Mouse (Mus musculus): ENCODE data around the gene Cfap221. TPM values are rescaled to one million over a fixed set of nuclear protein-coding genes. Genes with fewer than 3 reads are reported as not detected.

The Cfap221 gene
- 0.37 TPM in 1 of 2 replicates, not detected in the other for polyA plus RNA-seq (2014; fragmentation: Nextera tagmentation; extraction: Ambion mirVana)

DNA sequence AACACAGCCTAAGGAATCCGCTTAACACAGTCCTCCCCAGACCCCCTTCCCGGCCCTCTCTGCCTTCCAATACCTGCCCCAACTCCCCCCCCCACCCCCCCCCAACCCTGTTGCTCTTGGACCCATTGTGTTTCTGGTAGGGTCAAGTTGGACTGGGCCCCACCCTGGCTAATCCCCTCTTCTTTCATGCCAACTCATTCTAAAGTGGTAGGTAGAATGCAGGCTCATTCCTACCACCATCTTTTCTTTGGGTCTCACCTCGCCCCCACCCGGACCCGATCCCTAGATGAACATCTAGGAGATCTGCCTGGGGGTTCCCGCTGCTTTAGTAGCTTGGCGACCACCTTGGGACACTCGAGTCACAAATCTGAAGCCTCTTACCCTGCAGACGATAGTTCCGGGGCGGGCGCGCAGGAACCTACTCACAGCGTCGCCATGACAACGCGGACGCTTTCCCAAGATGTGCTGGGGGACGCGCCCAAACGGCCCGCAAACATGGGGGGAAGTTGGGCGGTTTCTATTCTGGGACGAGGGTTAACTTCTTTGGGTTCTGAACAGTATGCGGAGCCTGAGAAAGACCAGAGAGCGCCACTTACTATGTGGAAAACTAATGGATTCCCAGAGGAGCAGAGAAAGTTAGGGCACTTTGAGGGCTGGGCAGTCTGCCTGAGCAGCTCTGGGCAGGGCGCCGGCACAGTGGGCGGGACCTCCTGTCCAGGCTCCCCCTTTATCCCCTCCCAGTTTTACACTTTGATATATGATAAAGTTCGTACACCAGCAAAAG, at the start of gene Cfap221:
Gene Cfap221 (minus strand): TSS at position 437 of the 784 bp plus-strand sequence.
- Histone ChIP-seq H3K27ac (replicated peaks; ENCODE audit: low read depth, low read length) (no peak within 1 kb of the TSS), H3K4me1 (ENCODE audit: control insufficient read depth, insufficient read depth, low read length) (0 out of 2 replicates have a peak, but pooled peaks cover 7% of the 10 kb centered on the region), H3K9me3 (ENCODE audit: control insufficient read depth, low read length) (no peaks in the 10 kb centered on the region), H3K9ac (replicated peaks; ENCODE audit: low read length) (no peak within 1 kb of the TSS), H3K27me3 (ENCODE audit: control insufficient read depth, insufficient read depth, low read length) (no peaks in the 10 kb centered on the region), H3K4me3 (replicated peaks; ENCODE audit: low read depth, low read length) (peak within 1 kb of the TSS; percentile 27), H3K36me3 (ENCODE audit: control insufficient read depth, insufficient read depth, low read length) (no peaks in the 10 kb centered on the region), H3K4me2 (ENCODE audit: low read length) (peak within 1 kb of the TSS; percentile 51)
- ATAC-seq (ENCODE audit: low FRiP score, low TSS enrichment), result peak; percentile 66; the same call in 1 of the 2 replicates
- WGBS, result 5% methylated on average over 30 of the region's 30 CpGs
- DNase-seq, result peak; percentile 86

DNA sequence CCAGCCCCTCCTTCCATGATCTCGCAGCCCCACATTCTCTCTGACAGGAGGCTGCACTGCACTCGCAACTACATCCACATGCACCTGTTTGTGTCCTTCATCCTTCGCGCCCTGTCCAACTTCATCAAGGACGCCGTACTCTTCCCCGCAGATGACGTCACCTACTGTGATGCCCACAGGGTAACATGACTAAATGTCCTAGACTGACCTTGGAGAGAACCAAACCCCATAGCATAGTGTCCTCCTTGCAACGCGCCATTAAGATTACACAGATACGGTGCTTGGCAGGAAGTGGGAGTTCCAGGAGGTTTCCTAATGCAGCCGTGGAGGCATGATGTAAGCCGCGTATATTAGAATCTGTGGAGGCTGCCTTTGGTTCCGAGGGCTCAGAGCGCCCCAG, 47.5 kb upstream of the Cfap221 start:
- no peak overlapping the region for H3K4me2 ChIP-seq (ENCODE audit: low read length)
- H3K4me1 ChIP-seq (ENCODE audit: control insufficient read depth, insufficient read depth, low read length), result no peaks in the 10 kb centered on the region
- H3K9me3 ChIP-seq (ENCODE audit: control insufficient read depth, low read length), result no peaks in the 10 kb centered on the region
- no peak for DNase-seq
- no peaks in the 10 kb centered on the region for H3K27me3 ChIP-seq (ENCODE audit: control insufficient read depth, insufficient read depth, low read length)
- WGBS, result 92% methylated on average over 16 of the region's 16 CpGs
- ATAC-seq (ENCODE audit: low FRiP score, low TSS enrichment), result no peak
- no peak overlapping the region for H3K27ac ChIP-seq (replicated peaks; ENCODE audit: low read depth, low read length)
- H3K4me3 ChIP-seq (replicated peaks; ENCODE audit: low read depth, low read length), result no peak overlapping the region
- no peak overlapping the region for H3K9ac ChIP-seq (replicated peaks; ENCODE audit: low read length)
- no peaks in the 10 kb centered on the region for H3K36me3 ChIP-seq (ENCODE audit: control insufficient read depth, insufficient read depth, low read length)

DNA sequence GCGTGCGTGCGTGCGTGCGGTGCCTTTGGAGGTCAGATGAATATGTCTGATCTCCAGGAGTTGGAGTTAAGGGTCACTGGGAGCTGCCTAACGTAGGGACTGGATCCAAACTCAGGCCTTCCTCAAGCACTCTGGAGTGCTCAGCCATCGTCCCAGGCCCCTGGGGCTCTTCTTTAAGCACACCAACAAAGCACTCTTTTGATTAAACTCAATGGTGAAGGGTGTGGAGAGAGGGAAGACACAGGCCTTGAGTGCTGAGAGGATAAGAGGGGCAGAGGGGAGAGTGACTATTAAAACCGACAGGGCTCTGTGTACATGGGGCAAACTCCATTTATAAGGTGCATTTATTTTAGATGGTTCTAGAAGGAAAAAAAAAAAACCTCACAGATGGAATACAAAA, 45.4 kb upstream of the Cfap221 start:
- DNase-seq (no peak), ATAC-seq (ENCODE audit: low FRiP score, low TSS enrichment) (no peak)
- Histone ChIP-seq H3K4me3 (replicated peaks; ENCODE audit: low read depth, low read length) (no peak overlapping the region), H3K9me3 (ENCODE audit: control insufficient read depth, low read length) (no peaks in the 10 kb centered on the region), H3K4me1 (ENCODE audit: control insufficient read depth, insufficient read depth, low read length) (no peaks in the 10 kb centered on the region), H3K27me3 (ENCODE audit: control insufficient read depth, insufficient read depth, low read length) (no peaks in the 10 kb centered on the region), H3K4me2 (ENCODE audit: low read length) (no peak overlapping the region), H3K27ac (replicated peaks; ENCODE audit: low read depth, low read length) (no peak overlapping the region), H3K9ac (replicated peaks; ENCODE audit: low read length) (no peak overlapping the region), H3K36me3 (ENCODE audit: control insufficient read depth, insufficient read depth, low read length) (no peaks in the 10 kb centered on the region)
- WGBS, result 68% methylated on average over 8 of the region's 8 CpGs

DNA sequence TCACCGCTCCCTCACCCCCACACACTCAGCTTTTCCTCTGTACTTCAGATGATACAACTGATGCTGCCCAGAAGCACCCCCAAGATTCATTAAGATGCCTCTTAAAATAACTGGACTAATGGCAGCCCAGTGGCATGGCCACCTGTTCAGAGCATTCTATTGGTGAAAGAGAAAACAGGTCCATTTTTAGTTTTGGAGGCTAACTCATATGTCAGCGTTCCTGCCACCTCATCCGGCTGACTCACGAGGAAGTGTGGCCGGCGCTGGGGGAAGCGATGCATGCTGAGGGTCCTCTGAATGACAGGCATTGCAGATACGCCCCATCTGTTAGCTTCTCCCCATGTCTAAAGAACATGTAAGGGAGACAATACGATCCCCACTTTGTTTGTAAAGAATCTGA, 41.6 kb upstream of the Cfap221 start:
- 75% methylated on average over 9 of the region's 9 CpGs for WGBS
- Histone ChIP-seq H3K9ac (replicated peaks; ENCODE audit: low read length) (no peak overlapping the region), H3K9me3 (ENCODE audit: control insufficient read depth, low read length) (no peaks in the 10 kb centered on the region), H3K27me3 (ENCODE audit: control insufficient read depth, insufficient read depth, low read length) (no peaks in the 10 kb centered on the region), H3K36me3 (ENCODE audit: control insufficient read depth, insufficient read depth, low read length) (no peaks in the 10 kb centered on the region), H3K27ac (replicated peaks; ENCODE audit: low read depth, low read length) (no peak overlapping the region), H3K4me2 (ENCODE audit: low read length) (no peak overlapping the region), H3K4me3 (replicated peaks; ENCODE audit: low read depth, low read length) (no peak overlapping the region), H3K4me1 (ENCODE audit: control insufficient read depth, insufficient read depth, low read length) (no peaks in the 10 kb centered on the region)
- DNase-seq (no peak), ATAC-seq (ENCODE audit: low FRiP score, low TSS enrichment) (no peak)

DNA sequence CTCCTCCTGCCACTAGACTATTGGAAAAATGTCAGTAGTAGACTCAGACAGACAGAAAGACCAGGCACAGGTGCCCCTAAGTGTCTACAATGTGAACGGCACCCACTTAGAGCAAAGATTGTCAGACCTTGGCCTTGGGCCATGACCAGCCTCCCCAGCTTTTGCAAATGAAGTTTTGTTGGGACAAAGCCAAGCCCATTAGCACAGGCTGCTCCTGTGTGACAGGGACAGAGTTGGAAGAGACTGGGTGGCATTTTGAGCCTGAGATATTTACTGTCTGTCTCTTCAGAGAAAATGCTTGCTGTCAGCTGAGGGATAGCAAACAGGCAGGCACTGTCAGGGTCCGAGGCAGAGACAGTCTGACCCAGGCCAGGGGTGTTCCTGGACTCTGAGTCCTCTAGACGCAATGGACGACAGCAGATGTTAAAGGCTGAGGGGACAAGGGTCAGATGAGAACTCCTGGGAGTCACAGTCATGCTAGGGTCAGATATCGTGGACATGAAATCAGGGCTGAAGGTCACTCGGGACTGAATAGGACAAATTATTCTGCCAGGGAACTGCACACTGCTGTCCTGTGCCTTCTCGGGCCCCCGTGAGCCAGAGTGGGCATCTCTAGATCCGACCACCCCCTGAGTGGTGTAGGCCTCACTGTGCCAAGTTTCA, 40.1 kb upstream of the Cfap221 start:
- Histone ChIP-seq H3K27ac (replicated peaks; ENCODE audit: low read depth, low read length) (no peak overlapping the region), H3K9ac (replicated peaks; ENCODE audit: low read length) (no peak overlapping the region), H3K27me3 (ENCODE audit: control insufficient read depth, insufficient read depth, low read length) (no peaks in the 10 kb centered on the region; the same call in 1 of the 2 replicates), H3K4me1 (ENCODE audit: control insufficient read depth, insufficient read depth, low read length) (no peaks in the 10 kb centered on the region), H3K9me3 (ENCODE audit: control insufficient read depth, low read length) (no peaks in the 10 kb centered on the region), H3K4me3 (replicated peaks; ENCODE audit: low read depth, low read length) (no peak overlapping the region), H3K4me2 (ENCODE audit: low read length) (no peak overlapping the region), H3K36me3 (ENCODE audit: control insufficient read depth, insufficient read depth, low read length) (no peaks in the 10 kb centered on the region)
- DNase-seq (peak; percentile 57), ATAC-seq (ENCODE audit: low FRiP score, low TSS enrichment) (no peak)
- 74% methylated on average over 9 of the region's 9 CpGs for WGBS

DNA sequence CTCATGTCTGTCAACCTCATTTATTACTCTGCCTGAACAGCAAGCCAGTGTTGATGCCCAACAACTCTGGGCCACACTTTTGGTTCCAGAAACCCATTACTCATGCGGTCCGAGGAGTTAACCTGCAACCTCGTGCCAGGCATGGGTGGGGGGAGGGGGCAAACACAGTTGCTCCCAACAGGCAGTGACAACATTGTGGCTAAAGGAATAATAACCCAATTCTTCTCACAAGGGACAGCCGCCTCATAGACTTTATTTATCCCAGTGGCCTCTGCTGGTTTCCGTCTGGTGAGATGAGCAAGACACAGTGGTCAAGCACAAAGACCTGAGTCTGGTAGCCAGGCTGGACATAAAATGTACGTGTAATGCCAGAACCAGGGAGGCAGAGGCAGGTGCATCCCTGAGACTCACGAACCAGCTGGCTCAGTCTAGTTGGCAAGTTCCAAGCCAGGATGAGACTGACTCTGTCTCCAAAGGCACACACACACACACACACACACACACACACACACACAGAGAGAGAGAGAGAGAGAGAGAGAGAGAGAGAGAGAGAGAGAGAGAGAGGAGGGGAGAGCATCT, 38.5 kb upstream of the Cfap221 start:
- 82% methylated on average over 7 of the region's 7 CpGs for WGBS
- Histone ChIP-seq H3K9me3 (ENCODE audit: control insufficient read depth, low read length) (no peaks in the 10 kb centered on the region), H3K27ac (replicated peaks; ENCODE audit: low read depth, low read length) (no peak overlapping the region), H3K4me3 (replicated peaks; ENCODE audit: low read depth, low read length) (no peak overlapping the region), H3K27me3 (ENCODE audit: control insufficient read depth, insufficient read depth, low read length) (no peaks in the 10 kb centered on the region; the same call in 1 of the 2 replicates), H3K4me2 (ENCODE audit: low read length) (no peak overlapping the region), H3K36me3 (ENCODE audit: control insufficient read depth, insufficient read depth, low read length) (no peaks in the 10 kb centered on the region), H3K9ac (replicated peaks; ENCODE audit: low read length) (no peak overlapping the region), H3K4me1 (ENCODE audit: control insufficient read depth, insufficient read depth, low read length) (no peaks in the 10 kb centered on the region)
- no peak for ATAC-seq (ENCODE audit: low FRiP score, low TSS enrichment)
- DNase-seq, result no peak

DNA sequence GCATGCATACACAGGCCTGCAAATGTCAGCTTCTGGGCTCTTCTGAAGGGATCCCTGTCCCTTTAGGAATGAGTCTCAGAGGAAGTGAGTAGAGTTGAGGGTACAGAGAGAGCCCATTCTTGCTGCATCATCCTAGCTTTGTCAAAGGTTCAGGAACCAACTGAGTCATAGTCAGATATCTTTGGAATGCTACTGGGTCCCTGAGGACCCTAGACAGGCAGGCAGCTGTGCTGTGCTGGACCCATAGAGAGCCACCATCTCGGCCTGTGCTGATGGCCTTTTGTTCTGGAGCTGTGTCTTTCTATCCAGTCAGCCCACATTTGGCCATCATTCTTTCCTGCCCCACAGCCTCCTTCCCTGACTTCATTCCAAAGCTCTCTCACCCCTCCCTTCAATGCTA, 37.8 kb upstream of the Cfap221 start:
- Histone ChIP-seq H3K36me3 (ENCODE audit: control insufficient read depth, insufficient read depth, low read length) (no peaks in the 10 kb centered on the region), H3K4me2 (ENCODE audit: low read length) (no peak overlapping the region), H3K27ac (replicated peaks; ENCODE audit: low read depth, low read length) (no peak overlapping the region), H3K27me3 (ENCODE audit: control insufficient read depth, insufficient read depth, low read length) (no peaks in the 10 kb centered on the region; the same call in 1 of the 2 replicates), H3K9ac (replicated peaks; ENCODE audit: low read length) (no peak overlapping the region), H3K4me1 (ENCODE audit: control insufficient read depth, insufficient read depth, low read length) (no peaks in the 10 kb centered on the region), H3K4me3 (replicated peaks; ENCODE audit: low read depth, low read length) (no peak overlapping the region), H3K9me3 (ENCODE audit: control insufficient read depth, low read length) (no peaks in the 10 kb centered on the region)
- WGBS, result 63% methylated on average over 1 of the region's 1 CpGs
- ATAC-seq (ENCODE audit: low FRiP score, low TSS enrichment) (no peak), DNase-seq (no peak)

DNA sequence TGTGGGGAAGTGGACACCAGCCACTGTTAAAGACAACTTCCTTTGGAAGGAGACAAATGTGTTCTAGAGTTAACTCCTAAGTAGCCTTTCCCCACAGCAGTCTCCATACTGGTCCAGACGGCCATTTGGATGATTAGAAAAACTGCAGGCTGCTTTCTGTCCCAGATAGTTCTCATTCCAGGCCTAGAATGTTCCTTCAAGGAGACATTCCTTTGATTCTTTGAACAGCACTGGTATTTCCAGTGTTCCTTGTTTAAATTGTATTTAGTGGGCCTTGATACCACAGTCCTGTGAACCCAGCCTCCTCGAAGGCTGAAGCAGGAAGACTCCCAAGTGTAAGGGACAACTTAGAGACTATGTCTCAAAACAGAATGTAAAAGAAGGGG, 36.4 kb upstream of the Cfap221 start:
- no peaks in the 10 kb centered on the region; the same call in 1 of the 2 replicates for H3K27me3 ChIP-seq (ENCODE audit: control insufficient read depth, insufficient read depth, low read length)
- H3K36me3 ChIP-seq (ENCODE audit: control insufficient read depth, insufficient read depth, low read length), result no peaks in the 10 kb centered on the region
- DNase-seq (no peak), ATAC-seq (ENCODE audit: low FRiP score, low TSS enrichment) (no peak)
- no peak overlapping the region for H3K4me3 ChIP-seq (replicated peaks; ENCODE audit: low read depth, low read length)
- no peak overlapping the region for H3K4me2 ChIP-seq (ENCODE audit: low read length)
- H3K4me1 ChIP-seq (ENCODE audit: control insufficient read depth, insufficient read depth, low read length), result no peaks in the 10 kb centered on the region
- H3K9ac ChIP-seq (replicated peaks; ENCODE audit: low read length), result no peak overlapping the region
- no peak overlapping the region for H3K27ac ChIP-seq (replicated peaks; ENCODE audit: low read depth, low read length)
- WGBS, result 88% methylated on average over 2 of the region's 2 CpGs
- no peaks in the 10 kb centered on the region for H3K9me3 ChIP-seq (ENCODE audit: control insufficient read depth, low read length)
